Mouse (Mus musculus): Measurements from ENCODE around the gene Zbtb2. TPM values are rescaled to one million over a fixed set of nuclear protein-coding genes. Genes with fewer than 3 reads are reported as not detected.

The Zbtb2 gene
- total RNA-seq, 2 experiments from 2014 or later: 10.6 to 12.1 TPM

GRCm38 (mm10) chr10:4386609-4387591 is 1.0 kb downstream of the Zbtb2 start:
- DNase-seq: peak; percentile 97

- no peak for DNase-seq
These were observed 3.7 kb downstream of the Zbtb2 start for GRCm38 (mm10) chr10:4384244-4384643.

GRCm38 (mm10) chr10:4380748-4381147 is 7.2 kb downstream of the Zbtb2 start:
- DNase-seq: no peak

- DNase-seq: no peak
These were observed 11.0 kb downstream of the Zbtb2 start for GRCm38 (mm10) chr10:4376931-4377330.

GRCm38 (mm10) chr10:4376461-4376860 is 11.4 kb downstream of the Zbtb2 start:
- DNase-seq: no peak

- DNase-seq: no peak
These were observed 12.6 kb downstream of the Zbtb2 start for GRCm38 (mm10) chr10:4375267-4375666.

GRCm38 (mm10) chr10:4374734-4375133 is 13.2 kb downstream of the Zbtb2 start:
- DNase-seq: no peak

GRCm38 (mm10) chr10:4374239-4374638 is 13.7 kb downstream of the Zbtb2 start:
- no peak for DNase-seq

- no peak for DNase-seq
These were observed 14.3 kb downstream of the Zbtb2 start for GRCm38 (mm10) chr10:4373558-4373957.

GRCm38 (mm10) chr10:4372011-4372410 is 15.9 kb downstream of the Zbtb2 start:
- peak; percentile 41 for DNase-seq

- DNase-seq: no peak
These were observed 17.8 kb downstream of the Zbtb2 start for GRCm38 (mm10) chr10:4370105-4370504.

- no peak for DNase-seq
These were observed 23.3 kb downstream of the Zbtb2 start for GRCm38 (mm10) chr10:4364618-4365017.

GRCm38 (mm10) chr10:4357435-4357834 is 30.5 kb downstream of the Zbtb2 start:
- DNase-seq: no peak

GRCm38 (mm10) chr10:4356640-4357039 is 31.3 kb downstream of the Zbtb2 start:
- DNase-seq: no peak

GRCm38 (mm10) chr10:4355882-4356451 is 31.9 kb downstream of the Zbtb2 start:
- no peak for DNase-seq

- DNase-seq: no peak
These were observed 33.3 kb downstream of the Zbtb2 start for GRCm38 (mm10) chr10:4354371-4355260.

- peak; percentile 67 for DNase-seq
These were observed 40.3 kb downstream of the Zbtb2 start for GRCm38 (mm10) chr10:4347591-4347990.

GRCm38 (mm10) chr10:4347136-4347492 is 40.8 kb downstream of the Zbtb2 start:
- no peak for DNase-seq

GRCm38 (mm10) chr10:4346489-4347135 is 41.3 kb downstream of the Zbtb2 start:
- DNase-seq: peak; percentile 96

GRCm38 (mm10) chr10:4341430-4341829 is 46.5 kb downstream of the Zbtb2 start:
- peak; percentile 73 for DNase-seq

- DNase-seq: no peak
These were observed 48.9 kb downstream of the Zbtb2 start for GRCm38 (mm10) chr10:4338863-4339461.
